Mouse (Mus musculus) heart, embryonic 14.5 days (tissue): ENCODE data around the gene Spata5. TPM values are rescaled to one million over a fixed set of nuclear protein-coding genes. Genes with fewer than 3 reads are reported as not detected.

ENCODE experiments used
- polyA plus RNA-seq: library from polyadenylated mRNA; unstranded; fragments of >200 nt; fragmentation: Nextera tagmentation; extraction: Ambion mirVana; gene quantifications from 2 replicates; pipeline ENCODE4 v1.2.1, GENCODE M21; 2014

The Spata5 gene
- polyA plus RNA-seq, 1 experiment from 2014 or later = 19.7 TPM

Other genes with a start within 250 kb of the Spata5 start
- not detected in 2 replicates for gene Il21, start 187.3 kb upstream of the Spata5 start, polyA plus RNA-seq
- gene Bbs12, start 107.3 kb upstream of the Spata5 start, polyA plus RNA-seq = 4.9 TPM in 2 replicates
- 0.50 and 0.67 TPM in 2 replicates for gene Cetn4, start 107.2 kb upstream of the Spata5 start, polyA plus RNA-seq
- 1.7 and 2.2 TPM in 2 replicates for gene Fgf2, start 71.5 kb upstream of the Spata5 start, polyA plus RNA-seq
- 12.8 and 13.6 TPM in 2 replicates for gene Nudt6, start 315 bp downstream of the Spata5 start, polyA plus RNA-seq
- 7.8 and 8.2 TPM in 2 replicates for gene Spry1, start 220.1 kb downstream of the Spata5 start, polyA plus RNA-seq